Mouse (Mus musculus): Measurements from ENCODE around the gene Vmn1r11.

Vmn1r11 gene

GRCm38 (mm10) chr6:57133155-57133554, at the start of gene Vmn1r11:
Vmn1r11 (plus strand) TSS chr6:57133455.
- DNase-seq: no peak

GRCm38 (mm10) chr6:57106358-57106757, 26.9 kb upstream of the Vmn1r11 start:
- no peak for DNase-seq

GRCm38 (mm10) chr6:57109154-57109553, 24.1 kb upstream of the Vmn1r11 start, which contains the start of gene Vmn1r10:
Vmn1r10 (plus strand) TSS chr6:57109454.
- no peak for DNase-seq

GRCm38 (mm10) chr6:57156619-57157018, 23.4 kb downstream of the Vmn1r11 start, which contains the start of gene Vmn1r12:
Vmn1r12 (plus strand) TSS chr6:57156919.
- no peak for DNase-seq

All from layer of hippocampus, adult 9-11 months (tissue).